Mouse (Mus musculus): ENCODE data around the gene Kcnh4.
A peak's percentile ranks its signal among the peaks of the same experiment; 100 is the strongest.

Gene Kcnh4

DNA sequence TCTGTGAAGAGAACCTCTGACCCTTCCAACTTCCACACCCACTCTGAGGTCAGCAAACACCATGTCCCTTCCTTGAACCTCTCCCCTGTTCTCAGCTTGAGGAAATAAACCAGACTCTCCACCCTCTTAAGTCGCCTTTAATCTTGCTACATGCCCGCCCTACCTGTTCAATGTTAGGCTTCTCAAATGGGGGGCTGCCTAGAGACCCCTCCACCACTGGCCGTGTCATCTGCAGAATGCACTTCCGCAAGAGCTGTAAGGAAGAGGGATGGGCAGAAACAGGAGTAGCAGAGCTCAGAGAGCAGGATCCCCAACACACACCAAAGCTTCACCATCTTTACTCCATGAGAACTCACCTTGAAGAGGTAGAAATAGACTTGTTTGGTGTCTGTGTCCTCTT, 48.8 kb downstream of the Kcnh4 start:
- DNase-seq (ENCODE audit: low spot score in 2 of 2): no peak

DNA sequence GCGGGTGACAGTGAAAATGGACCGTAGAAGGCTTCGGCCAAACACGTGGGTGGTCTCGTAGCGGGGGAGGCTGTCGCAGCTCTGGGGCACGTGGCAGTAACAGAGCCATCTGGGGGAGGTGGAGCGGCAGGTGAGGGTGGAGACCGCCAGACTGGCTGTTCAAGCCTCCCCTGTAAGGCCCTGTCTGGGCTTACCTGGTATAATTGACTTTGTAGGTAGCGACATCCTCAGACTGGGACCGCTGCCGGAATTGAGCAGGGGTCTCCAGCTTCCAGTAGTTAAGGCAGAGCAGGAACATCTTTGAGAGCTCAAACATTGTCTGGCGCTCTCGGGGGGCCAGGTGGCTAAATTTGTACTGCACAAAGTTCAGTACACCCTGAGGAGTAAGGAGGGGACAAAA, 49.2 kb downstream of the Kcnh4 start:
- no peak for DNase-seq (ENCODE audit: low spot score in 2 of 2)

DNA sequence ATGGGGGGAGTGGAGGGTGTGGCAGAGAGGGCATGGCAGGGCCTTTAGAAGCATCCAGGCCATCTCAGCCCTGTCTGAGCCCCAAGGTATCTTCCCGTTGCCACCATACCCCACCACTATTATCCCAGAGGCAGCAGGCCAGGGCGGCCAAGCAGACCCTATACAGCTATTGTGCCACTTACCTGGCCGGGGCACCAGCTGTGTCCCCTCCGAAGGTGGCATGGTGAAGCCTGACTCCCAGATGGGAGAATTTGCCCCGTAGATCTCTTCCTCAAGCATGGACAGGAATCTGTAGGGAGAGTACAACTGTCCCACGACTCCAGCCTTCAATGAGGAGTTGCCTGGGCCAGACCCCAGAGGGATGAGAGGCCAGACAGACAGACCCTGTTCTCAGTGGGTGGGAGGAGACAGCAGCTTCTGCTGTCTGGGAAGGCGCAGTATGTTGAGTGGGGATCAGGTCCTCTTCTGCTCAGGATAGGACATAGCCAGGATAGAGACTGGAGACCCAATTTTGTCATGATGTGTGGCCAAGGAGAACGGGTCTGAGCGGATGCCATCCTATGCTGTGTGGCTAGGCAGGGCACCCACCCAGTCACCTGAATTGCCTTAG, 50.4 kb downstream of the Kcnh4 start:
- DNase-seq (ENCODE audit: low spot score in 2 of 2): no peak

DNA sequence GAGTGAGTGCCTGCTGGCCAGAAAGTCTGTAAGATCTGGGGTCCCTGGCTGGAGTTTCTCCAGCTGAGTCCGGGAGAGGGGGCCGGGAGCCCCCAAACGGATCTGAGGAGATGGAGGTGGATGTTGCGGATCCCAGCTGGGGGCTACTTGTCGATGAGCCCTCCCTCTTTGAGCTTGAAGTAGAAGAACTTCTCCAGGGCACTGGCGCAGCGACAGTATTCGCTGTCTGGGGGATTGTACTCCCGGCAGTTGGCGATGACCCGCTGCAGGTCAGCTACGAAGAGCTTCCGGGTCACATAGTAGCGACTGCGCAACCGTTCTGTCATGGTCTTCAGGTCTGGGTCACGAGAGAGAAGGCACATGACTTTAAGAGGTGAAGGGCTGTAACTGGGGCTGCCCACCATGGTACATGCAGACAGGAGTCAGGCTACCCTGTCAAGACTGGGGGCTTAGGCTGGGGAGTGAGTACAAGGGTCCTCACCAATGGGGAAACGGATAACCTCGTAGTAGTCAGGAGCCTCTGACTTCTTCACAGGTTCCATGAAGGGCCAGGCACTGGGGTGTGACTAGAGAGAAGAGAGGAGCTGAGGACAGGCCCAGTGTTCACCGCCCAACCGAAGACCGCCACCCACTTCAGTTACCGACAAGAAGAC, 54.5 kb downstream of the Kcnh4 start:
- DNase-seq (ENCODE audit: low spot score in 2 of 2): no peak

DNA sequence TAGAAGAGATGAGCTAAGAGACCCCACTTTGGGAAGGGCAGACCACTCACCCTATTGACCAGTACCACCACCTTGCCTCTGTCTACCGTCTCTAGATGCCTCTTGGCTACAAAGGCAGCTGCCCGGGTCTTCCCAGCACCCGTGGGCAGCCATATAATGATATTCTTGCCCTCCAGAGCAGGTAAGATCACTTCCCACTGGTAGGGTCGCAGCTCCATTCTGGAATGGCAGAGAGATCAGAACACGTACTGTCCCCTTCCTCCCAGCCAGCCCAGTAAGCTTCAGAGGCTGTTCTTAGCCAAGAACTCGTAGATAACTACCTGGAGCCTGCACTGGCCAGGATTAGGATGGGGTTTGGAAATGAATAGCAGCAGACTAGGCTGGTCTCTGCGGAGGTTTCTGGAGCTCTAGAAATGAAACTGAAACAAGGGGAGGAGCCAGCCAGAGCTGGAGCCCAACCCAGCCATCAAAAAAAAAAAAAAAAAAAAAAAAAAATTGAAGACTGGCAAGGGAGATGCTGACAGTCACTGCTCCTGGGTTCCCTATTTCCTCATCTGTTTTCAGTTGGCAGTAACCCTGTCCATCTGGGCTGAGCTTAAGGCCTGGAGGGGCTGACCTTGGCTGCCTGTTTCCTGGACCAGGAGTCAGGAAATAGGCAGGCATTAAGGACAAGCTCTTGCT, 55.8 kb downstream of the Kcnh4 start, which contains the start of gene Dhx58:
TSS of gene Dhx58 (minus strand) at position 421 of the 681 bp plus-strand sequence.
- no peak for DNase-seq (ENCODE audit: low spot score in 2 of 2)

- no peak for DNase-seq (ENCODE audit: low spot score in 2 of 2)
These were observed 56.4 kb downstream of the Kcnh4 start for GRCm38 (mm10) chr11:100703366-100703765.

- DNase-seq (ENCODE audit: low spot score in 2 of 2): no peak
These were observed 56.8 kb downstream of the Kcnh4 start for GRCm38 (mm10) chr11:100702906-100703305.

GRCm38 (mm10) chr11:100702081-100702851, 57.5 kb downstream of the Kcnh4 start:
- DNase-seq (ENCODE audit: low spot score in 2 of 2): peak in 1 of 2 experiments; percentile 66

GRCm38 (mm10) chr11:100701301-100701700, 58.4 kb downstream of the Kcnh4 start:
- DNase-seq (ENCODE audit: low spot score in 2 of 2): no peak

DNA sequence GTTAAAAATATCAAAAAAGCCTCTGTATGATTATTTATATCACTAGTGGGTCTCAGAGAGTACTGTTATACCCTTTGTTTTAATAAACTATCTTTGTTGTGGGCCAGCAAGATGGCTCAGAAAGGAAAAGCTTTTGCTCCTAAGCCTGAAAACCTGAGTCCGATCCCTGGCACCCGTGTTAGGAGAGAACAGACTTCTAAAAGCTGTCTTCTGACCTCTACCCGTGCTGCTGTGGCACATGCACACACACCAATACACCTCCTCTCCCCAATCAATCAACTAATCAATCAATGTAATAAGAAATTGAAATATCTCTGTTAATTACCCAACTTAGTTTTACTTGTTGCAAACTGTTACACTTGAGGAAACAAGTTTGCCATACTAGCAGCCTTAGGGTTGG, 59.0 kb downstream of the Kcnh4 start:
- no peak for DNase-seq (ENCODE audit: low spot score in 2 of 2)

GRCm38 (mm10) chr11:100697921-100698320, 61.8 kb downstream of the Kcnh4 start:
- no peak for DNase-seq (ENCODE audit: low spot score in 2 of 2)

DNA sequence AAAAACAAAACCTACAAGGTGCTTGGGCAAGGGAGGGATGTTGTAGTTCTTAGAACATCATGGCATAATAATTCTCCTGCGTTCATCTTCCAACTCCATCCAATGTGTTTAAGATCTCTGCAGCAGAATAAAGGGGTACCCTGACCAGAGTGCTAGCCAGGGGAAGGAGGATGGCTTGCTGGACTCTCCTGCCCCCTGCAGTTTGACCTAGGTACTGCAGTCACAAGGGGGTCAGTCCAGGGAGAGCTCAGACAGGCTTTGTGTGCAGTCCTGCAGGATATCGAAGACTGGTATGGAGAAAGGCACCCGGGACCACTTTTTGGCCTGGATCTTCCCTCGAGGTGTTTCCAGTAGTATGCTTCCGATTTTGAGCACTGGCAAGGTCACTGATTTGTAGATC, 64.8 kb downstream of the Kcnh4 start:
- DNase-seq (ENCODE audit: low spot score in 2 of 2): peak; percentile 91 to 94

GRCm38 (mm10) chr11:100693154-100693553, 66.6 kb downstream of the Kcnh4 start:
- DNase-seq (ENCODE audit: low spot score in 2 of 2): no peak

GRCm38 (mm10) chr11:100692164-100692616, 67.6 kb downstream of the Kcnh4 start, which contains the start of gene Zfp385c:
TSS of gene Zfp385c (minus strand) at chr11:100692455.
- DNase-seq (ENCODE audit: low spot score in 2 of 2): no peak

DNA sequence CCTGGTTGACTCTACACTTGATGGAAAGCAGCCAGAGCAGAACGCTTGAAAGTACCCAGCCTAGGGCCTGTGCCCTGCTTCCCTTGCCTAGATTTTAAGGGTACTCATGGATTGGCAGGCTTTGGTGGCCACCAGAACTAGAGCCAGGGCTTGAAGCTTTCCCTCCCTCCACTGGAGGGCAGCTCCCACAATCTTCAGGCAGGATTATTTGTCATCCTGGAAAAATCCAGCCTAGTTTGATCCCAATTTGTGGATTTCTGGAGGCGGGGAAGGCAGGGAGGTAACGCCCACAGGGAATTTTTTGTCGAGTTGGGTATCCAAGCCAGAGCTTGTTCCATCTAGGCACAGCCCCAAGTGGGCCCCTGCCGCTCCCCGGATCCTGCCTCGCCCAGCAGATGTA, 69.4 kb downstream of the Kcnh4 start:
- no peak for DNase-seq (ENCODE audit: low spot score in 2 of 2)
